18 mouse cellular contexts compared by ENCODE assay signal in the genomic region with DNA sequence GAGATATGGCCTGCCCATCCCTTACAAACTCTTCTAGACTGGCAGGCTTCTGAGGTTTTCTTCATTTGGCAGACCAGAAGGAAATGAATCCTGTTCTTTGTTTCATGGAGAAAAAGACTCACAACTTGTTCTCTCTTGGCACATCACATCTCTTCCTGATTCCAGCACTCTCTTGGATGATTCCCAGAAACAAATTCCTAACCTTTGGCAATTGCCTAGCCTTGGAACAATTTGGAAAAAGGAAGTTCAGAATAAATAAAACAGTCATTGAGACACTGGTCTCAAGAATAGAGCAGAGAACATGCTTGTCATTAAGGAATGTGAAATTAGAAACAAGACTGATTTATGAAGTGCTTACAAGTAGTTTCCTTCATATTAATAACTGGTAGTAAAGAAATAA.
DNase-seq lines count a peak whose midpoint lies in the region; ATAC-seq and TF ChIP-seq lines count a peak whose summit lies in the region.
"Had no signal": no experiment of that assay in that cellular context is flagged by ENCODE, and none has a peak within 500 bp of the region (broad histone marks: within the 10 kb centered on the region; RNA-seq: fewer than 3 reads in every experiment).

No protein-coding gene starts in this region.

- TF ChIP-seq CTCF in heart, adult 2 months (IDR thresholded peaks at IDR 0.05): no peak
- TF ChIP-seq CTCF in layer of hippocampus, adult 2 months (conservative IDR thresholded peaks at IDR 0.05): no peak

- no peaks in the 10 kb centered on the region for H3K27me3 ChIP-seq in heart, adult 2 months (ENCODE audit: control insufficient read depth, insufficient read depth, low read length)
- H3K27me3 ChIP-seq in lung, embryonic 16.5 days (ENCODE audit: control insufficient read depth, insufficient read depth, low read depth, low read length): no peaks in the 10 kb centered on the region
- H3K27me3 ChIP-seq: embryonic facial prominence, embryonic 15.5 days; forebrain, embryonic 12.5 days; heart, embryonic 13.5 days; hindbrain, embryonic 12.5 days; limb, embryonic 12.5 days; neural tube, embryonic 12.5 days had no signal

- intact Hi-C loops in heart, adult 2 months (cut with DNase I): loop anchor here (10.0 kb wide), 1 partner anchor 81 kb away; no protein-coding TSS in a partner anchor

- no peak overlapping the region for H3K4me3 ChIP-seq in heart, adult 2 months
- no peak overlapping the region for H3K4me3 ChIP-seq in layer of hippocampus, adult 2 months
- no peak overlapping the region for H3K4me3 ChIP-seq in lung, embryonic 16.5 days (ENCODE audit: low read length)
- H3K4me3 ChIP-seq: embryonic facial prominence, embryonic 15.5 days; forebrain, embryonic 12.5 days; heart, embryonic 13.5 days; hindbrain, embryonic 12.5 days; limb, embryonic 12.5 days; neural tube, embryonic 12.5 days had no signal

- ATAC-seq in lung, embryonic 16.5 days (ENCODE audit: low read depth): peak; percentile 91
- ATAC-seq: CD4-positive, CD25-positive, alpha-beta regulatory T cell, adult 4 months; intestine, embryonic 16.5 days had no signal

- no peak overlapping the region for H3K27ac ChIP-seq in heart, adult 2 months
- peak overlapping the region; percentile 56 for H3K27ac ChIP-seq in layer of hippocampus, adult 2 months
- H3K27ac ChIP-seq in lung, embryonic 16.5 days (ENCODE audit: low read length): no peak overlapping the region
- H3K27ac ChIP-seq: embryonic facial prominence, embryonic 15.5 days; forebrain, embryonic 12.5 days; heart, embryonic 13.5 days; hindbrain, embryonic 12.5 days; limb, embryonic 12.5 days; neural tube, embryonic 12.5 days had no signal

- H3K4me1 ChIP-seq in heart, adult 2 months (ENCODE audit: control insufficient read depth, insufficient read depth, low read length): no peaks in the 10 kb centered on the region
- no peaks in the 10 kb centered on the region; the same call in 1 of the 2 replicates for H3K4me1 ChIP-seq in lung, embryonic 16.5 days (replicated peaks; ENCODE audit: control insufficient read depth, insufficient read depth, low read length)
- H3K4me1 ChIP-seq: embryonic facial prominence, embryonic 15.5 days; forebrain, embryonic 12.5 days; heart, embryonic 13.5 days; hindbrain, embryonic 12.5 days; limb, embryonic 12.5 days; neural tube, embryonic 12.5 days had no signal

- no peak for TF ChIP-seq POLR2A in heart, adult 2 months (IDR thresholded peaks at IDR 0.05; ENCODE audit: insufficient read depth, low read depth, low read length)

- no peaks in the 10 kb centered on the region for H3K79me2 ChIP-seq in heart, adult 2 months (replicated peaks; ENCODE audit: control insufficient read depth, insufficient read depth, low read length)

- H3K36me3 ChIP-seq in heart, adult 2 months (ENCODE audit: control insufficient read depth, insufficient read depth, low read length): no peaks in the 10 kb centered on the region
- H3K36me3 ChIP-seq in lung, embryonic 16.5 days (ENCODE audit: control insufficient read depth, insufficient read depth, low read length): no peaks in the 10 kb centered on the region
- H3K36me3 ChIP-seq: embryonic facial prominence, embryonic 15.5 days; forebrain, embryonic 12.5 days; heart, embryonic 13.5 days; hindbrain, embryonic 12.5 days; limb, embryonic 12.5 days; neural tube, embryonic 12.5 days had no signal

- no peak for TF ChIP-seq EP300 in heart, adult 2 months (IDR thresholded peaks at IDR 0.05; ENCODE audit: insufficient read depth, low read depth, low read length)

- H3K9me3 ChIP-seq in lung, embryonic 16.5 days (ENCODE audit: control insufficient read depth, low read length): no peaks in the 10 kb centered on the region; the same call in 1 of the 2 replicates
- H3K9me3 ChIP-seq: embryonic facial prominence, embryonic 15.5 days; forebrain, embryonic 12.5 days; heart, embryonic 13.5 days; hindbrain, embryonic 12.5 days; limb, embryonic 12.5 days; neural tube, embryonic 12.5 days had no signal

- peak; percentile 71 for DNase-seq in heart, adult 8-10 months (ENCODE audit: low spot score)
- no peak for DNase-seq in heart, adult 2 months
- DNase-seq in layer of hippocampus, adult 2 months (ENCODE audit: low spot score in 2 of 2): peak in 1 of 2 experiments; percentile 54
- DNase-seq in layer of hippocampus, adult 9-11 months: no peak
- peak; percentile 60 for DNase-seq in skeletal muscle tissue, adult 2 months (ENCODE audit: low read depth, low spot score)
- no peak for DNase-seq in urinary bladder, postnatal 10 days (ENCODE audit: low spot score)
- DNase-seq: adrenal gland, postnatal 10 days; cerebellum, postnatal 36 days; right cerebral cortex, postnatal 25 days had no signal

- no peak overlapping the region for H3K4me2 ChIP-seq in lung, embryonic 16.5 days (ENCODE audit: low read depth, low read length)
- H3K4me2 ChIP-seq: embryonic facial prominence, embryonic 15.5 days; forebrain, embryonic 12.5 days; heart, embryonic 13.5 days; hindbrain, embryonic 12.5 days; limb, embryonic 12.5 days; neural tube, embryonic 12.5 days had no signal

- no peak overlapping the region for H3K9ac ChIP-seq in heart, adult 2 months (ENCODE audit: low read depth, low read length)
- no peak overlapping the region for H3K9ac ChIP-seq in lung, embryonic 16.5 days (ENCODE audit: low read length)
- H3K9ac ChIP-seq: embryonic facial prominence, embryonic 15.5 days; forebrain, embryonic 12.5 days; heart, embryonic 13.5 days; hindbrain, embryonic 12.5 days; limb, embryonic 12.5 days; neural tube, embryonic 12.5 days had no signal

Comparison
In these comparisons a context has a peak if more than half of its experiments do, and no peak if none do; other contexts are left out.
1. DNase-seq: peak in heart, adult 8-10 months (single experiment) and skeletal muscle tissue, adult 2 months (single experiment); none in heart, adult 2 months (0 of 2), layer of hippocampus, adult 9-11 months (single experiment) and urinary bladder, postnatal 10 days (single experiment).